Mouse (Mus musculus) neural tube, embryonic 14.5 days (tissue): Measurements from ENCODE around the gene Usp39. TPM values are rescaled to one million over a fixed set of nuclear protein-coding genes. Genes with fewer than 3 reads are reported as not detected.

Source experiments
- ATAC-seq: fragments of 200-750 bp; cut with Nextera tagmentation; 2 replicates; pipeline ENCODE4 v1.8.0; 2017; ENCODE audit warnings: low read depth, mild to moderate bottlenecking, moderate TSS enrichment, moderate library complexity
- H3K27ac ChIP-seq: fragments of 300-500 bp; sonication (generic); 2 replicates; pipeline ENCODE4 v1.5.1; 2014; ENCODE audit warnings: low read depth, mild to moderate bottlenecking, control low read depth, low read length, moderate library complexity, mixed read lengths
- H3K27me3 ChIP-seq: fragments of 300-500 bp; sonication (generic); 2 replicates; pipeline ENCODE4 v1.6.1; 2014; ENCODE audit warnings: low read length; ENCODE audit not compliant: control insufficient read depth, insufficient read depth
- H3K36me3 ChIP-seq: fragments of 300-500 bp; sonication (generic); 2 replicates; pipeline ENCODE4 v1.6.1; 2014; ENCODE audit warnings: low read length, mixed read lengths; ENCODE audit not compliant: control insufficient read depth, insufficient read depth
- H3K4me1 ChIP-seq: fragments of 300-500 bp; sonication (generic); 2 replicates; pipeline ENCODE4 v1.6.1; 2014; ENCODE audit warnings: low read length; ENCODE audit not compliant: control insufficient read depth, insufficient read depth
- H3K4me2 ChIP-seq: fragments of 300-500 bp; sonication (generic); 2 replicates; pipeline ENCODE4 v1.6.1; 2014; ENCODE audit warnings: mild to moderate bottlenecking, low read depth, low read length, control low read depth
- H3K4me3 ChIP-seq: fragments of 300-500 bp; sonication (generic); 2 replicates; pipeline ENCODE4 v1.5.1; 2014; ENCODE audit warnings: low read depth, low read length, control low read depth, mixed read lengths
- H3K9ac ChIP-seq: fragments of 300-500 bp; sonication (generic); replicated peaks from 2 replicates; pipeline ENCODE4 v1.6.1; 2014; ENCODE audit warnings: low read depth, mild to moderate bottlenecking, control low read depth, low read length, mixed read lengths
- H3K9me3 ChIP-seq: fragments of 300-500 bp; sonication (generic); 2 replicates; pipeline ENCODE4 v1.6.1; 2016; ENCODE audit warnings: low read length; ENCODE audit not compliant: control insufficient read depth
- WGBS: fragments of 180-500 bp; shearing (Covaris S2); extraction: QIAGEN DNeasy Blood & Tissue Kit; methylation state at CpG from one replicate; pipeline ENCODE4 v1.1.7; 2014; 5-methylcytosine and 5-hydroxymethylcytosine counted together
- polyA plus RNA-seq: library from polyadenylated mRNA; unstranded; fragments of >200 nt; fragmentation: Nextera tagmentation; extraction: Ambion mirVana; gene quantifications from 2 replicates; pipeline ENCODE4 v1.2.1, GENCODE M21; 2014

Usp39 gene
- polyA plus RNA-seq, 1 experiment from 2014 or later = 45.3 TPM

DNA sequence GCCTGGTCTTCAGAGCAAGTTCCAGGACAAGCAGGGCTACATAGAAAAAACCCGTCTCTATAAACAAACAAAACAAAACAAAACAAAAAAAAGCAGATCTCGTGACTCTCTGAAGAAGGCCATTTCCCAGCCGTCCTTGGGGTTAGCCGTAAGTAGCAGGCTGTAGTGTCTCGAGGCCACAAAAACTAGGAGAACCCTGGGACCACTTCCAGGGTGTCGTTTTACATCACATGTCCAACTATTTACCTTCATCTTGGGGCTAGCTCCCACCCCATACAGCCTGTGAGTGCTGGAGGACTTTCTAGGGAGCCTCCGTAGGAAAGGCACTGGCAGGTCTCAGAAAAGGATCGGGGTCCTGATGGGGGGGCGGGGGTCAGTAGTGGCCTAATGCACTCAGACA lies 41.5 kb downstream of the Usp39 start:
- no peaks in the 10 kb centered on the region for H3K4me1 ChIP-seq
- H3K9ac ChIP-seq = no peak overlapping the region
- H3K9me3 ChIP-seq = no peaks in the 10 kb centered on the region
- H3K27ac ChIP-seq = no peak overlapping the region
- WGBS = 55% methylated on average over 9 of the region's 9 CpGs
- no peak overlapping the region for H3K4me3 ChIP-seq
- H3K27me3 ChIP-seq = no peaks in the 10 kb centered on the region
- H3K4me2 ChIP-seq = no peak overlapping the region
- H3K36me3 ChIP-seq = no peaks in the 10 kb centered on the region
- no peak for ATAC-seq

DNA sequence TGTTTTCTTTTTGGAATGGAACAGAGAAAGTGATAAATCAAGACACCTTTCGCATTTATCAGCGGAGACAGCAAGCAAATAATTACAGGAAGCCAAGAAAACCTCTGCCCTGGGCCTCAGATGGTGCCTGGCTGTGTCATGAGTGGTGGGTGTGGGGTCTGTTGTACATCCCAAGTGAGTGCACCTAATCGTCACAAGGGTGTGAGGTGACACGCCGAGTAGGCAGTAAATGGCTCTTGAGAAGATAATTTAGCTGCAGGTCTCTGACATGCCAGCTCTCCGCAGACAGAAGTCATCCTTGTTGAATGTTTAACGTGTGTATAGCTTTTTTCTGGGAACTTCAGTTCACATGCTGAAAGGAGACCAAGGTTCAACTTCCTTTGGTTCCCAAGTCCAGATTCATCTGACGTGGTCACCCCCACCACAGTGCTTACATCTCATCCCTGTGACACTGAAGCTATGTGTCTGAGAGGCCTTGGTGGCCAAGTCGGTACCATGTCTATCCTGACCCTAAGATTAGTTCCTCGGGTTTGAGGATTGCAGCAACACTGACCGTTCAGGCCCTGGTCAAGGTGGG lies 42.5 kb downstream of the Usp39 start:
- Histone ChIP-seq H3K4me2 (no peak overlapping the region), H3K4me1 (no peaks in the 10 kb centered on the region), H3K36me3 (no peaks in the 10 kb centered on the region), H3K27ac (no peak overlapping the region), H3K27me3 (no peaks in the 10 kb centered on the region), H3K9me3 (no peaks in the 10 kb centered on the region), H3K4me3 (no peak overlapping the region), H3K9ac (no peak overlapping the region)
- ATAC-seq = no peak
- WGBS = 85% methylated on average over 11 of the region's 11 CpGs

DNA sequence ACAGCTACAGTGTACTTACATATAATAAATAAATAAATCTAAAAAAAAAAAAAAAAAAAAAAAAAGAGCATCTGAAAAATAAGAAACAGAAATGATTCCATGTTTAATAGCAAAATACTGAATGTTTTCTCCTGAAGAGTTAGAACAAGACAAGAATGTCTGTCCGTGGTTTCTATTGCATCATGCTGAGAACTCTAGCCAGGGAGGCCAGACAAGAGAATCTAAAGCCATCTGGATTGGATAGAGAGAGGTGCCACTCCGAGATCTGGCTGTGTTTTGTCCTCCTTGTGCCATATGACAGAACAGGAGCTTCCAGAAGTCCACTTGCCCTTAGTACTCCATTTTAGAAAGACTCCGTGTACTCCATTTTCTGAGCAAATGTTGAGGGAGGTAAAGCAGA lies 47.2 kb downstream of the Usp39 start:
- H3K27ac ChIP-seq = no peak overlapping the region
- H3K4me3 ChIP-seq = no peak overlapping the region
- no peak for ATAC-seq
- no peaks in the 10 kb centered on the region for H3K36me3 ChIP-seq
- 84% methylated on average over 3 of the region's 3 CpGs for WGBS
- no peak overlapping the region for H3K9ac ChIP-seq
- H3K27me3 ChIP-seq = no peaks in the 10 kb centered on the region
- no peaks in the 10 kb centered on the region for H3K4me1 ChIP-seq
- H3K4me2 ChIP-seq = no peak overlapping the region
- H3K9me3 ChIP-seq = no peaks in the 10 kb centered on the region

DNA sequence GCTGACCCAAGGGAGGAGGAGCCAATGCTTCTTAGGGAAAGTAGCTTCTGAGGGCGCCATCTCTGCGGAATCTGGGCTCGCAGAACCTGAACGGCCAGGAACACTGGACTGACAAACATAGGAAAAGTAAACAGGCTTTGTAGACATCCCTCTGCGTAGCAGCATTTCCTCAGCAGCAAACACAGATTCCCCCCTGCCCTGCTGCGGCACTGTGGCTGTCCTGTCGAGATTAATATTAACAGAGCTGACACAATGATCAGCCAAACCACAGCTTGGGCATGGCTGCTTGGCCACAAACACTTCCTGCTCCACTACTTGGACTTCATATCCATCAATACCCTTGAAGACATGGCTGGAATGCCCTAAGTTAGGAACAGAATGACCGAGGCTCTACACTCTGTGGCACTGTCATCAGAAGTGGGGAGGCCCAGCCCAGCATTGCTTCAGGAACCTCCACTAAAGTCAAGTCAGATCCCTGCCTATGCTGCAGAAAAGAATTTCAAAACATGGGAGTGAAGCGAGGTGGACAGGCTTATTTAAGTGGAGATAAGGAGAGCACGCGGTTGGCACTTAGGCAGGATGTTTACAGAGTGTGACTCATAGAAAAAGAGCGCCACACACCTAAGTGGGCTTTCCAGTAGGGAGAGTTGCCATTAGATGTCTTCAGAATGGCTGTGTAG lies 51.9 kb downstream of the Usp39 start:
- Histone ChIP-seq H3K4me3 (no peak overlapping the region), H3K9ac (no peak overlapping the region), H3K4me2 (no peak overlapping the region), H3K9me3 (no peaks in the 10 kb centered on the region), H3K27me3 (no peaks in the 10 kb centered on the region), H3K27ac (no peak overlapping the region), H3K4me1 (no peaks in the 10 kb centered on the region), H3K36me3 (no peaks in the 10 kb centered on the region)
- WGBS = 82% methylated on average over 12 of the region's 12 CpGs
- ATAC-seq = no peak

DNA sequence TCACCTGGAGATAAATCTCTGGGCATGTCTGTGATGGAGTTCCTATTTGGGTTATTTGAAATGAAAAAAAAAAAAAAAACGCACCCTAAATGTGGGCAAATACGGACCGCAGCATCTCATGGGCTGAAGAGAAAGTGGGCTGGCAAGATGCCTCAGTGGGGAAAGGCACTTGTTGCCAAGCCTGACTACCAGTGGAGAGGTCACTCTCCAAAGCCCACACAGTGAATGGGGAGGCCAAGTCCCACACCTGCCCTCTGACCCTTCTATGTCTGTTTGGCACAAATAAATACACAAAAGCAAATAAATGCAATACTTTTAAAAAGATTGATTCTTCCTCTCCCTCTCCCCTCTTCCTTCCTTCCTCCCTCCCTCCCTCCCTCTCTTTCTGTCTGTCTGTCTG lies 55.5 kb downstream of the Usp39 start:
- WGBS = 87% methylated on average over 3 of the region's 3 CpGs
- no peak overlapping the region for H3K4me2 ChIP-seq
- no peak overlapping the region for H3K27ac ChIP-seq
- no peak overlapping the region for H3K9ac ChIP-seq
- no peaks in the 10 kb centered on the region for H3K9me3 ChIP-seq
- no peaks in the 10 kb centered on the region for H3K27me3 ChIP-seq
- no peaks in the 10 kb centered on the region for H3K36me3 ChIP-seq
- H3K4me3 ChIP-seq = no peak overlapping the region
- no peaks in the 10 kb centered on the region for H3K4me1 ChIP-seq
- no peak for ATAC-seq

DNA sequence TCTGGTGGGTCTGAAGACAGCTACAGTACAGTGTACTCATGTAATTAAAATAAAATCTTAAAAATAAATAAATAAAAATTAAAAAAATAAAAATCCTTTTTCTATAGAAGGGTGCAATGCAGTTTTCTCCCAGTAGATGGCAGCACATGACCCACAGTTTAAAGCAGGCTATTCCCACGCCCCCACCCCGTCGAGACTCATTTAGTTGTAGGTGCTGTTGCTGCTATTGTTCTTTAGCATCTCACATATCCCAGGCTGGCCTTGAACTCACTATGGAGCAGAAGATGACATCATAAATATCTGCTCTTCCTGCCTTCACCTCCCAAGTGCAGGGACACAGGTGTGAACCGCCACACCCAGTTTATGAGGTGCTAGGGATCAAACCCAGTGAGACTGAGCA lies 61.1 kb downstream of the Usp39 start:
- Histone ChIP-seq H3K4me1 (no peaks in the 10 kb centered on the region), H3K9me3 (no peaks in the 10 kb centered on the region), H3K4me2 (no peak overlapping the region), H3K4me3 (no peak overlapping the region), H3K36me3 (no peaks in the 10 kb centered on the region), H3K27ac (no peak overlapping the region), H3K9ac (no peak overlapping the region), H3K27me3 (no peaks in the 10 kb centered on the region)
- WGBS = 27% methylated on average over 4 of the region's 4 CpGs
- no peak for ATAC-seq

DNA sequence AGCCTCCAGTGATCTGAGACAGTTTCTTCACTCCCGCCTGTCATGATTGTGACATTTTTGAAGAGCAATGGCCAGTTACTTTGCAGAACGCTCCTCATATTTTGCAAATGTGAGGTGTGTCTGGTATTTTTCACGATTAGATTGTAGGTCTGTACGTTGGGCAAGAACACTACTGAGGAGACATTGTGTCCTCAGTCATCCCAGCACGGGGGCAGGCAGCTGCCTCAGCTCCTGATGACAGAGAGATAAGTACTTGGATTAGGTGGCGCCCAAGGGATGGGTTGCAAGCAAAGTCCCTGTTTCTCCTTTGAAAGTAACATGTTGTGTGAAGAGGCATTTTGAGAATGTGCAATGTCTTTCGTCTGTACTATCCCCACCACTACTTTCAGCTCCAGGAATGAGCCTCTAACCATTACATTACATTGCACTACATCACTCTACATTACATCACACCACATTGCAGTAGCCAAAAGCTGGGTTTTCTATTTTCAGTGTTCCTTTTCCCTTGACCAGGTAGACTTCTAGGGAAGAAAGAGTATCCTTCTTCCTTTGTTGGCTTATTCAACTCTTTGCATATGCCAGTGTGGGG lies 64.5 kb downstream of the Usp39 start:
- H3K9ac ChIP-seq = no peak overlapping the region
- 81% methylated on average over 7 of the region's 7 CpGs for WGBS
- H3K4me3 ChIP-seq = no peak overlapping the region
- no peaks in the 10 kb centered on the region for H3K4me1 ChIP-seq
- H3K36me3 ChIP-seq = no peaks in the 10 kb centered on the region
- H3K27ac ChIP-seq = no peak overlapping the region
- no peak for ATAC-seq
- H3K4me2 ChIP-seq = no peak overlapping the region
- H3K27me3 ChIP-seq = no peaks in the 10 kb centered on the region
- no peaks in the 10 kb centered on the region for H3K9me3 ChIP-seq

DNA sequence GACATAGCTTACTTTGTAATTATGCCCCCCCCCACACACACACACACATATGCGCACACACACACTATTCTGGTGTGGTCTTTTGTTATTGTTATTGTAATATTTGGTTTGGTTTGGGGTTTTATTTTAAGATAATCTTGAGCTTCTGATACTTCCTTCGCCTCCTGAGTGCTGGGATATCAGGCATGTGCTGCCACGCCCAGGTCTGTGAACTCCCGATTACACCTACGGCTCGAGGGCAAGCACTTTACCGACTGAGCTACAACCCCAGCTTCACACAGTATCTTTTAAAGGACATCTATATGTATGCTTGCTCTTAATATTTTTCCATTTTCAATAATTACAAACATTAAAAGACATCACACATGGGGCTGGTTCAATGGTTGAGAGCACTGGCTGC lies 65.5 kb downstream of the Usp39 start:
- Histone ChIP-seq H3K9me3 (no peaks in the 10 kb centered on the region), H3K4me1 (no peaks in the 10 kb centered on the region), H3K27me3 (no peaks in the 10 kb centered on the region), H3K27ac (no peak overlapping the region), H3K4me2 (no peak overlapping the region), H3K4me3 (no peak overlapping the region), H3K9ac (no peak overlapping the region), H3K36me3 (no peaks in the 10 kb centered on the region)
- 90% methylated on average over 7 of the region's 7 CpGs for WGBS
- no peak for ATAC-seq

DNA sequence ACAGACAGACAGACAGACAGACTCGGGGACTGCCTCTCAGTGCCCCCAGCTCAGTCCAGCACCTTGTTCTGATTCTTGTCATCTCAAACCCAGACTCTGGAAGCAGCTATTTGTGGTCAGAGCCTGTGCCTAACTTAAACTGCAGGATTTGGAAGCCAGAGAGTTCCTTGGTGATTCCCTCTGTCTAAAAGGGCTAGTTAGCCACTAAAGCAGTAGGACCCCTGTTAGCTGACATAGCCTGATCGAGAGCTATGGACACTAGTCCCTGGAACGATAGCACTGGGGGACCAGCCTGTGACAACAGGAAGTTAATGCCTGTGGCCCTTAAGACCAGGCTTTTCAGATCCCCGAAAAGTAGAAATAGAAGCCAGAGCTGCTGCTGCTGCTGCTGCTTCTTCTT lies 66.1 kb downstream of the Usp39 start:
- Histone ChIP-seq H3K27ac (no peak overlapping the region), H3K9me3 (no peaks in the 10 kb centered on the region), H3K4me3 (no peak overlapping the region), H3K27me3 (no peaks in the 10 kb centered on the region), H3K4me2 (no peak overlapping the region), H3K9ac (no peak overlapping the region), H3K36me3 (no peaks in the 10 kb centered on the region), H3K4me1 (no peaks in the 10 kb centered on the region)
- WGBS = 70% methylated on average over 4 of the region's 4 CpGs
- ATAC-seq = no peak
